Mouse (Mus musculus): ENCODE data around the gene Slc22a26. TPM values are rescaled to one million over a fixed set of nuclear protein-coding genes. Genes with fewer than 3 reads are reported as not detected.
A peak's percentile ranks its signal among the peaks of the same experiment; 100 is the strongest.
"Not testable (repeated sequence)": the region's sequence is repeated elsewhere in the genome, so short reads cannot be mapped to it uniquely, and the experiment has no call there.

Slc22a26 gene
- polyA plus RNA-seq (2015; fragmentation: Nextera tagmentation; extraction: Ambion mirVana) = not detected in 2 replicates

DNA sequence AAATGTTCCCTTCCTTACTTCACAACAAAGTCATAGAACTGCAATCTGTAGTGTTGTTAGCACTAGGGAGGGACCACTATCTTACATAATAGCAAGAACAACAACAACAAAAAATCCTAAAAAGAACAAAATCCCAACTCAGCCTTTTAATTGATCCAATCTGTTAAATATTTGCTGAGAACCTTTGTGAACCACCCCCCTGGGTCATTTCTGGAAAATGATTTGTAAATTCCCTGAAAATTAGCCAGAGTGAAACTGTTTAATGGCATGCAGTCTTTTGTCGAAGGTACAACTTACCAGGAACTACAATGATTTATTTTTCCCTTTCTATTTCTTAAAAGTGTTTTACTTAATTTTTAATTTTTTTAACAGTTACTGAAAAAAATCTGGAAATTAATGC is at the start of gene Slc22a26:
Slc22a26 (minus strand) TSS at position 97 of the 400 bp plus-strand sequence.
- H3K36me3 ChIP-seq = no peaks in the 10 kb centered on the region
- H3K4me3 ChIP-seq (replicated peaks) = no peak within 1 kb of the TSS
- no peak within 1 kb of the TSS for H3K27ac ChIP-seq
- H3K9ac ChIP-seq = no peak within 1 kb of the TSS
- 71% methylated on average over 1 of the region's 1 CpGs for WGBS
- no peak within 1 kb of the TSS for H3K4me2 ChIP-seq (replicated peaks)
- H3K4me1 ChIP-seq (replicated peaks) = no peaks in the 10 kb centered on the region
- no peaks in the 10 kb centered on the region for H3K27me3 ChIP-seq (replicated peaks)
- ATAC-seq = no peak
- H3K9me3 ChIP-seq = no peaks in the 10 kb centered on the region

GRCm38 (mm10) chr19:7829851-7830250 is 27.4 kb upstream of the Slc22a26 start:
- ATAC-seq = no peak
- Histone ChIP-seq H3K4me1 (replicated peaks) (no peaks in the 10 kb centered on the region), H3K36me3 (no peaks in the 10 kb centered on the region), H3K9ac (no peak overlapping the region), H3K27ac (no peak overlapping the region), H3K4me2 (replicated peaks) (no peak overlapping the region), H3K9me3 (no peaks in the 10 kb centered on the region), H3K4me3 (replicated peaks) (no peak overlapping the region), H3K27me3 (replicated peaks) (no peaks in the 10 kb centered on the region)
- WGBS = 65% methylated on average over 2 of the region's 2 CpGs

GRCm38 (mm10) chr19:7790571-7790970 is 11.9 kb downstream of the Slc22a26 start:
- H3K4me2 ChIP-seq (replicated peaks) = no peak overlapping the region
- no peak overlapping the region for H3K4me3 ChIP-seq (replicated peaks)
- H3K27me3 ChIP-seq (replicated peaks) = no peaks in the 10 kb centered on the region
- H3K4me1 ChIP-seq (replicated peaks) = no peaks in the 10 kb centered on the region
- H3K27ac ChIP-seq = no peak overlapping the region
- no peak overlapping the region for H3K9ac ChIP-seq
- H3K36me3 ChIP-seq = no peaks in the 10 kb centered on the region
- H3K9me3 ChIP-seq = no peaks in the 10 kb centered on the region
- no peak for ATAC-seq
- 89% methylated on average over 1 of the region's 1 CpGs for WGBS

GRCm38 (mm10) chr19:7775306-7775705 is 27.2 kb downstream of the Slc22a26 start:
- no peaks in the 10 kb centered on the region for H3K4me1 ChIP-seq (replicated peaks)
- H3K36me3 ChIP-seq = no peaks in the 10 kb centered on the region
- H3K4me2 ChIP-seq (replicated peaks) = no peak overlapping the region
- H3K27me3 ChIP-seq (replicated peaks) = no peaks in the 10 kb centered on the region
- H3K9me3 ChIP-seq = no peaks in the 10 kb centered on the region
- no peak overlapping the region for H3K4me3 ChIP-seq (replicated peaks)
- no peak overlapping the region for H3K27ac ChIP-seq
- WGBS = 76% methylated on average over 4 of the region's 4 CpGs
- ATAC-seq = no peak
- H3K9ac ChIP-seq = no peak overlapping the region

- no peaks in the 10 kb centered on the region for H3K9me3 ChIP-seq
- H3K4me2 ChIP-seq (replicated peaks) = no peak overlapping the region
- H3K27me3 ChIP-seq (replicated peaks) = no peaks in the 10 kb centered on the region
- no peaks in the 10 kb centered on the region for H3K4me1 ChIP-seq (replicated peaks)
- H3K9ac ChIP-seq = no peak overlapping the region
- no peak for ATAC-seq
- no peak overlapping the region for H3K27ac ChIP-seq
- H3K4me3 ChIP-seq (replicated peaks) = no peak overlapping the region
- 86% methylated on average over 2 of the region's 2 CpGs for WGBS
- no peaks in the 10 kb centered on the region for H3K36me3 ChIP-seq
These were observed 36.3 kb downstream of the Slc22a26 start for GRCm38 (mm10) chr19:7766124-7766523.

GRCm38 (mm10) chr19:7765599-7765998 is 36.9 kb downstream of the Slc22a26 start:
- WGBS = 72% methylated on average over 3 of the region's 3 CpGs
- ATAC-seq = peak; percentile 76; the same call in 1 of the 2 replicates

GRCm38 (mm10) chr19:7753371-7753770 is 49.1 kb downstream of the Slc22a26 start:
- H3K4me1 ChIP-seq (replicated peaks); H3K4me3 ChIP-seq (replicated peaks); H3K36me3 ChIP-seq; H3K9ac ChIP-seq; H3K4me2 ChIP-seq (replicated peaks); H3K27me3 ChIP-seq (replicated peaks); H3K9me3 ChIP-seq; ATAC-seq; H3K27ac ChIP-seq: not testable (repeated sequence)
- 74% methylated on average over 13 of the region's 13 CpGs for WGBS

More at GRCm38 (mm10) chr19:7765599-7765998, 36.9 kb downstream of the Slc22a26 start:
- no peak overlapping the region for H3K4me3 ChIP-seq (replicated peaks)
- H3K9me3 ChIP-seq = no peaks in the 10 kb centered on the region
- no peak overlapping the region for H3K4me2 ChIP-seq (replicated peaks)
- no peaks in the 10 kb centered on the region for H3K27me3 ChIP-seq (replicated peaks)
- H3K9ac ChIP-seq = no peak overlapping the region
- no peak overlapping the region for H3K27ac ChIP-seq
- H3K36me3 ChIP-seq = no peaks in the 10 kb centered on the region
- no peaks in the 10 kb centered on the region for H3K4me1 ChIP-seq (replicated peaks)

Other genes starting within 250 kb of the Slc22a26 start
- 7.6 and 8.4 TPM in 2 replicates for gene Pla2g16, start 245.2 kb downstream of the Slc22a26 start, polyA plus RNA-seq (2015; fragmentation: Nextera tagmentation; extraction: Ambion mirVana)
- 1.3 and 2.4 TPM in 2 replicates for gene Lgals12, start 195.5 kb downstream of the Slc22a26 start, polyA plus RNA-seq (2015; fragmentation: Nextera tagmentation; extraction: Ambion mirVana)
- gene Hrasls5, start 190.1 kb downstream of the Slc22a26 start, polyA plus RNA-seq (2015; fragmentation: Nextera tagmentation; extraction: Ambion mirVana) = not detected in 2 replicates
- not detected in 2 replicates for gene Slc22a19, start 91.4 kb downstream of the Slc22a26 start, polyA plus RNA-seq (2015; fragmentation: Nextera tagmentation; extraction: Ambion mirVana)
- gene Slc22a27, start 163.4 kb upstream of the Slc22a26 start, polyA plus RNA-seq (2015; fragmentation: Nextera tagmentation; extraction: Ambion mirVana) = 0.06 TPM in 1 of 2 replicates, not detected in the other

Data from intestine, embryonic 15.5 days (tissue).